Mouse (Mus musculus) liver, embryonic 14.5 days (tissue): ENCODE results near the gene Stx5a. TPM values are rescaled to one million over a fixed set of nuclear protein-coding genes. Genes with fewer than 3 reads are reported as not detected.
A peak's percentile ranks its signal among the peaks of the same experiment; 100 is the strongest.

Source experiments
- ATAC-seq: fragments of 200-750 bp; cut with Nextera tagmentation; 2 replicates; pipeline ENCODE4 v1.8.0; 2017; ENCODE audit warnings: moderate number of reproducible peaks, mild to moderate bottlenecking, moderate library complexity; ENCODE audit not compliant: insufficient read depth
- DNase-seq, 3 experiments: peaks; one replicate each; pipeline ENCODE4 v3.0.0-alpha.2; 2012 to 2013; ENCODE audit warnings: low read depth in 3 of 3, low spot score in 3 of 3
- H3K27ac ChIP-seq: fragments of 300-500 bp; sonication (generic); 2 replicates; pipeline ENCODE4 v1.5.1; 2014; ENCODE audit warnings: moderate library complexity, mild to moderate bottlenecking, control low read depth, inconsistent platforms
- H3K27me3 ChIP-seq: fragments of 300-500 bp; sonication (generic); 2 replicates; pipeline ENCODE4 v1.6.1; 2014; ENCODE audit warnings: mild to moderate bottlenecking, low read length, moderate library complexity; ENCODE audit not compliant: control insufficient read depth, insufficient read depth
- H3K36me3 ChIP-seq: fragments of 300-500 bp; sonication (generic); replicated peaks from 2 replicates; pipeline ENCODE4 v1.6.1; 2014; ENCODE audit warnings: low read depth; ENCODE audit not compliant: control insufficient read depth, insufficient read depth
- H3K4me1 ChIP-seq, 2 experiments: fragments of 200-500 bp in 1 of 2; fragments of 300-500 bp in 1 of 2; sonication (generic) in 1 of 2; replicated peaks; 2 replicates each; pipeline ENCODE4 v1.6.1; 2012 to 2014; ENCODE audit warnings: antibody characterized with exemption in 1 of 2, inconsistent platforms in 1 of 2, low read length in 1 of 2; ENCODE audit not compliant: control insufficient read depth in 2 of 2, insufficient read depth in 2 of 2
- H3K4me2 ChIP-seq: fragments of 300-500 bp; sonication (generic); 2 replicates; pipeline ENCODE4 v1.6.1; 2014; ENCODE audit warnings: low read depth, mild to moderate bottlenecking, control low read depth, moderate library complexity
- H3K4me3 ChIP-seq, 2 experiments: fragments of 200-500 bp in 1 of 2; fragments of 300-500 bp in 1 of 2; sonication (generic) in 1 of 2; 2 replicates each; pipeline ENCODE4 v1.5.1; 2012 to 2014; ENCODE audit warnings: low read depth in 2 of 2, low read length in 2 of 2, mild to moderate bottlenecking in 2 of 2, control low read depth in 1 of 2, inconsistent platforms in 1 of 2, moderate library complexity in 1 of 2; ENCODE audit not compliant: insufficient read depth in 1 of 2
- H3K9ac ChIP-seq: fragments of 300-500 bp; sonication (generic); replicated peaks from 2 replicates; pipeline ENCODE4 v1.6.1; 2014; ENCODE audit warnings: mild to moderate bottlenecking, control low read depth, moderate library complexity
- H3K9me3 ChIP-seq: fragments of 300-500 bp; sonication (generic); 2 replicates; pipeline ENCODE4 v1.6.1; 2016; ENCODE audit warnings: low read length, mixed read lengths; ENCODE audit not compliant: control insufficient read depth
- CTCF ChIP-seq: IDR thresholded peaks from 2 replicates; pipeline ENCODE4 v1.5.1; 2016; ENCODE audit warnings: antibody characterized with exemption, low read depth, control low read depth
- EP300 ChIP-seq: IDR thresholded peaks from 2 replicates; pipeline ENCODE4 v1.6.1; 2016; ENCODE audit warnings: antibody characterized with exemption, low read depth
- WGBS: fragments of 180-500 bp; shearing (Covaris S2); extraction: QIAGEN DNeasy Blood & Tissue Kit; methylation state at CpG from one replicate; pipeline ENCODE4 v1.1.7; 2014; ENCODE audit not compliant: insufficient replicate concordance; 5-methylcytosine and 5-hydroxymethylcytosine counted together
- polyA plus RNA-seq, 2 experiments: library from polyadenylated mRNA; depleted of rRNA in 1 of 2; stranded (reverse) in 1 of 2; unstranded in 1 of 2; fragments of >200 nt; fragmentation: Nextera tagmentation in 1 of 2; extraction: Ambion mirVana in 1 of 2; gene quantifications; 2 replicates each; pipeline versions ENCODE4 v1.2.1 to v1.2.3; 2012 to 2014

The Stx5a gene
- polyA plus RNA-seq, 2 experiments = 32.0 to 36.9 TPM

DNA sequence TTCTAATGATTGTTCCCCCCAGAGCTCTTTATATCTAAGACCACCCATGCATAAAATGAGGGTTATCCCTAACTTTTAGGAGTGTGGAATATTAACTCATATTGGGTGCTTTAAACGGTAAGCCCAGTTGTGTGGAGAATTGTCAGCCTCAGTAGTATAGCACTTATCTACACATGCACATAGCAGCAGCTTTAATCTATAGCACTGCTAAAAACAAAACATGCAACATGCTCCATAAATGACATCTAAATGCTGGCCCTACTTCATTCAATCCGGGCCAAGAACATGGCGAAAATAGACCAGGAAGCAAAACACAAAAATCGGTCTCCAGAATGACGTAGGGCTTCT is 18.7 kb upstream of the Stx5a start:
- peak; percentile 7; the same call in 1 of the 2 replicates for ATAC-seq
- Histone ChIP-seq H3K27me3 (no peaks in the 10 kb centered on the region), H3K4me2 (peak overlapping the region; percentile 97), H3K9ac (peak overlapping the region; percentile 81), H3K9me3 (no peaks in the 10 kb centered on the region), H3K27ac (peak overlapping the region; percentile 94), H3K36me3 (peaks cover 34% of the 10 kb centered on the region), H3K4me1 (peaks cover 20 to 27% of the 10 kb centered on the region in 2 experiments), H3K4me3 (peak overlapping the region; percentile 79 to 97)
- no peak for DNase-seq
- under 1% methylated on average over 5 of the region's 5 CpGs for WGBS
- TF ChIP-seq EP300 = no peak
- no peak for TF ChIP-seq CTCF

DNA sequence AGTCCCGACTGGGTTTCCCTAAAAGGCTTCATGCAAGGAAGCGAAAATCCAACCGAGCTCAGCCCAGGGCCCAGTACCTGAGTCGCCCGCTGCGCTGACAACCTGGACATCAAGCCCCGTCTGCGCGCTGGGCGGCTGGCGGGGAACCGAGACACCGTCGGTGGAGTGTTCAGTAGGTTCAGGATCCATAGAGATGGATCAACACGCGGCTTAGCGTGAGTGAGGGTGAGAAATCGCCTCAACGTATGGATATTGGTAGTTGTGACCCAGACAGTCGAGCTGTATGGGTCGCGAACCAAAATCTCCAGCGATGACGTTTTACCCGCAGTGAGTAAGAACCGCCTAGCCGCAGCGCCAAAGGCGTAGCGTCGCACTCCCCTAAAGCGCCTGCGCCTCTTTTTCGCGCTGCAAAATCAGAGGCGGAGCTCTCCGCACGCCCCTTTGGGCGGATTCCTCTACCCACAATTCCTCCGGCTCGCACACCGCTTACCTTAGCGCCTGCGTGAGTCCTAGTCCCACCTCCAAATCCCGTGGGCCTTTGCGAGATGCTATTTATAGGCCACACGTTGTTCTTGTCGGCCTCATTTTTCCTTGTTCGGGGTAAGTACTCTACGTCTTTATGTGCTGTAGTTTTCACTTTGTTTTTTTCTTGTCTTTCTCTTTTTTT is 18.2 kb upstream of the Stx5a start, which contains the start of gene Slc3a2:
Slc3a2 (minus strand) TSS at position 463 of the 667 bp plus-strand sequence.
- Histone ChIP-seq H3K4me1 (peaks cover 19 to 26% of the 10 kb centered on the region in 2 experiments), H3K4me3 (peak within 1 kb of the TSS; percentile 97 to 98), H3K36me3 (peaks cover 34% of the 10 kb centered on the region), H3K4me2 (peak within 1 kb of the TSS; percentile 97), H3K9me3 (no peaks in the 10 kb centered on the region), H3K27ac (peak within 1 kb of the TSS; percentile 96), H3K27me3 (no peaks in the 10 kb centered on the region), H3K9ac (peak within 1 kb of the TSS; percentile 100)
- DNase-seq = peak; percentile 98
- TF ChIP-seq EP300 (peak; percentile 58), CTCF (no peak; the same call in 1 of the 2 replicates)
- peak; percentile 91 for ATAC-seq
- WGBS = under 1% methylated on average over 50 of the region's 50 CpGs

DNA sequence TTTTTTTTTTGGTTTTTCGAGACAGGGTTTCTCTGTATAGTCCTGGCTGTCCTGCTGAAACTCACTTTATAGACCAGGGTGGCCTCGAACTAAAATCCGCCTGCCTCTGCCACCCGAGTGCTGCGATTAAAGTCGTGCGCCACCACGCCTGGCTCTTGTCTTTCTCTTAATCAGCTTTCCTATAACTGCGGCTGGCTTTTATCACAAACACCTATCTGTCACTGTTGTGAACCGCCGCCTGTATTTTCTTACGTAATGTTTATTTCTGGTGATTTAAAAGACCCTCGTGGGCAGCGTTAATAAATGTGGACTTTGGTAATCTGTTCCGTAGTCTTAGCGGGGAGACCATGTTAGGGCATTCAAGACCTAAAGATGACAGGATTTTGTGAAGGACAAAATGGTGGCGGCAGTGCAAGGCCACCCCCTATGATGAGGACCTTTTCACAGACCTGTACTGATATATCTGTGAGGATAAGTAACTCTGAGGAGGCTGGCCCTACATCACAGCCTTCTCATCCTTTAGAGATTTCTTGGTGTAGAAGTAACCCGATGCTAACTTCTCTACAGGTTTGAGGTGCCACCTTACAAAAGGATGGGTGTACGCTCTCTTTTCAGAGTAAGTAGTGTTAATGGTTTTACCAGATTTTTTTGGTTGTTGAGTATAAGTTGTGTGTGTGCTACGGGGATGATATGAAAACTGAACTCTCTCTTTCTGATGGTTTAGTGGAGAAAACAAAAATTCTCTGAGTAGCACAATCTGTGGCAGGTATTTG is 17.5 kb upstream of the Stx5a start:
- Histone ChIP-seq H3K9ac (peak overlapping the region; percentile 100), H3K36me3 (peaks cover 34% of the 10 kb centered on the region), H3K27ac (peak overlapping the region; percentile 96), H3K9me3 (no peaks in the 10 kb centered on the region), H3K4me2 (peak overlapping the region; percentile 87), H3K4me3 (peak overlapping the region; percentile 97 to 98), H3K27me3 (no peaks in the 10 kb centered on the region), H3K4me1 (peaks cover 17 to 26% of the 10 kb centered on the region in 2 experiments)
- TF ChIP-seq EP300 = no peak
- no peak for TF ChIP-seq CTCF
- under 1% methylated on average over 20 of the region's 20 CpGs for WGBS
- DNase-seq = no peak
- ATAC-seq = no peak

DNA sequence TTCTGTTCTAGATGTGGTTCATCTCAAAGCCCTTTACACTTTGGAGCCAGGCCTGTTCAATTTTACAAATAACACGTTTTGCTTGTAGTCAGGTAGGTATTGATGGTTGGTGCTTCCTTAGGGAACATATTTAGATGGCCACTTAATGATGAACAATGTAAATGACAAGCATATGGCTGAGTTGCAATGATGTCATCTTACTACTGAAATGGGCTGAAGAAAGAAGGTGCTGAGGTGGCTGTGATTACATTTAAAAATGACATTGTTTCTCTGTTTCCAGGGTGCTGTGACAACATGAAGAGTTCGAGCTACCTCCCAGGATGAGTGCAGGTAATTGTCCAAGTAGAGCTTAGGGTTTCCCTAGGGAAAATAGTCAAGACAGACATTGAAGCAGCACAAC is 16.8 kb upstream of the Stx5a start:
- TF ChIP-seq CTCF = no peak
- no peak for TF ChIP-seq EP300
- Histone ChIP-seq H3K9me3 (no peaks in the 10 kb centered on the region), H3K36me3 (peaks cover 34% of the 10 kb centered on the region), H3K9ac (peak overlapping the region; percentile 100), H3K4me1 (peaks cover 16 to 26% of the 10 kb centered on the region in 2 experiments), H3K4me2 (peak overlapping the region; percentile 87), H3K4me3 (peak overlapping the region; percentile 97 to 98), H3K27me3 (no peaks in the 10 kb centered on the region), H3K27ac (peak overlapping the region; percentile 96)
- 0% methylated on average over 2 of the region's 2 CpGs for WGBS
- ATAC-seq (no peak), DNase-seq (no peak)

DNA sequence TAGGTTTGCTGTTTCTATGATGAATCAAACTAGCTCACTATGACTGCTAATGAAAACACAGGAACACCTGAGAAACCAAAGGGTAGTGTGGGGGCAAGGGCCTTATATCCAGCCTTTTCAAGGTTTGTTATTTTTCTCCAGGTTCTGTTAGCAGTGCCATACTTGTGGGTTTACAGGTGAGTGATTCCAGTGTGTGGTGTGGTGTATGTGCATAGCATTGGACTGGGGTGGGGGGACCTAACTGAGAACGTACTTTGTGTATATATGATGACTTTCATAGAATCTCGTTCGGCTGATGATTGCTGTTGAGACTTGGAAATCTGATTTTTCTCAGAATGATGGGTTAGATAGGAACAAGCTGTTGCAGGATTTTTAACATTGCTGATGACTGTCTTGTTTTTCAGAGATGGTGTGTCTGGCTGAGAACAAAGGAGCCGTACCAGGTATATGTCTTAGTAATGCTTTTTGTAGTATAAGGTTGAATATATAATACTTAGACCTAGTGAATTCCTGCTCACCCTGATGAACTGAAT is 16.1 kb upstream of the Stx5a start:
- H3K4me2 ChIP-seq = peak overlapping the region; percentile 87
- peak overlapping the region; percentile 97 to 98 for H3K4me3 ChIP-seq
- WGBS = 18% methylated on average over 4 of the region's 4 CpGs
- peak overlapping the region; percentile 100 for H3K9ac ChIP-seq
- no peak for TF ChIP-seq CTCF
- no peak for TF ChIP-seq EP300
- ATAC-seq (no peak), DNase-seq (no peak)
- no peaks in the 10 kb centered on the region for H3K27me3 ChIP-seq
- H3K36me3 ChIP-seq = peaks cover 34% of the 10 kb centered on the region
- no peaks in the 10 kb centered on the region for H3K9me3 ChIP-seq
- H3K4me1 ChIP-seq = peaks cover 16 to 26% of the 10 kb centered on the region in 2 experiments
- H3K27ac ChIP-seq = peak overlapping the region; percentile 96
